Mouse (Mus musculus) right cerebral cortex, postnatal 4 days (tissue): ENCODE results near the gene Wdr90.

Experiments
- DNase-seq: peaks from one replicate; pipeline ENCODE4 v3.0.0-alpha.2; 2022

The Wdr90 gene

GRCm38 (mm10) chr17:25796951-25797369, 64.3 kb downstream of the Wdr90 start, which contains the start of gene Metrn:
Gene Metrn (minus strand): TSS chr17:25797136.
- DNase-seq, result peak; percentile 78

GRCm38 (mm10) chr17:25796211-25796771, 65.0 kb downstream of the Wdr90 start:
- peak; percentile 45 for DNase-seq

GRCm38 (mm10) chr17:25795609-25796092, 65.7 kb downstream of the Wdr90 start, which contains the start of gene AC134908.4:
Gene AC134908.4 (minus strand): TSS chr17:25795659.
- no peak for DNase-seq

GRCm38 (mm10) chr17:25794998-25795397, 66.3 kb downstream of the Wdr90 start:
- DNase-seq, result no peak
